Mouse (Mus musculus) heart, embryonic 15.5 days (tissue): ENCODE data around the gene Lmbr1. TPM values are rescaled to one million over a fixed set of nuclear protein-coding genes. Genes with fewer than 3 reads are reported as not detected.
"Not testable (repeated sequence)": the region's sequence is repeated elsewhere in the genome, so short reads cannot be mapped to it uniquely, and the experiment has no call there.

ENCODE experiments used
- ATAC-seq: fragments of 200-750 bp; cut with Nextera tagmentation; replicated peaks from 2 replicates; pipeline ENCODE4 v1.8.0; 2017; ENCODE audit warnings: low read depth, moderate TSS enrichment; ENCODE audit not compliant: insufficient number of reproducible peaks, insufficient read depth, low FRiP score
- H3K27ac ChIP-seq: fragments of 300-500 bp; sonication (generic); 2 replicates; pipeline ENCODE4 v1.5.1; 2015; ENCODE audit warnings: mild to moderate bottlenecking, inconsistent platforms
- H3K27me3 ChIP-seq: fragments of 300-500 bp; sonication (generic); 2 replicates; pipeline ENCODE4 v1.6.1; 2015; ENCODE audit warnings: inconsistent platforms
- H3K36me3 ChIP-seq: fragments of 300-500 bp; sonication (generic); 2 replicates; pipeline ENCODE4 v1.6.1; 2015; ENCODE audit warnings: mild to moderate bottlenecking, inconsistent platforms
- H3K4me1 ChIP-seq: fragments of 300-500 bp; sonication (generic); replicated peaks from 2 replicates; pipeline ENCODE4 v1.6.1; 2015; ENCODE audit warnings: inconsistent platforms
- H3K4me2 ChIP-seq: fragments of 300-500 bp; sonication (generic); 2 replicates; pipeline ENCODE4 v1.6.1; 2015; ENCODE audit warnings: inconsistent platforms, mild to moderate bottlenecking, moderate library complexity
- H3K4me3 ChIP-seq: fragments of 300-500 bp; sonication (generic); 2 replicates; pipeline ENCODE4 v1.5.1; 2015; ENCODE audit warnings: mild to moderate bottlenecking, inconsistent platforms
- H3K9ac ChIP-seq: fragments of 300-500 bp; sonication (generic); 2 replicates; pipeline ENCODE4 v1.6.1; 2015; ENCODE audit warnings: mild to moderate bottlenecking, inconsistent platforms
- H3K9me3 ChIP-seq: fragments of 300-500 bp; sonication (generic); replicated peaks from 2 replicates; pipeline ENCODE4 v1.6.1; 2016; ENCODE audit warnings: inconsistent platforms
- WGBS: fragments of 180-500 bp; shearing (Covaris S2); methylation state at CpG from one replicate; pipeline ENCODE4 v1.1.7; 2015; ENCODE audit warnings: mixed read lengths; 5-methylcytosine and 5-hydroxymethylcytosine counted together
- polyA plus RNA-seq: library from polyadenylated mRNA; unstranded; fragments of >200 nt; fragmentation: Nextera tagmentation; extraction: Ambion mirVana; gene quantifications from 2 replicates; pipeline ENCODE4 v1.2.1, GENCODE M21; 2015

Lmbr1 gene
- 14.5 and 18.0 TPM in 2 replicates for polyA plus RNA-seq

GRCm38 (mm10) chr5:29378298-29379036 is at the start of gene Lmbr1:
TSS of gene Lmbr1 (minus strand) at chr5:29378390.
- Histone ChIP-seq H3K27me3 (no peaks in the 10 kb centered on the region), H3K36me3 (no peaks in the 10 kb centered on the region), H3K4me1 (peaks cover 18% of the 10 kb centered on the region), H3K27ac (peak within 1 kb of the TSS; percentile 81), H3K9ac (peak within 1 kb of the TSS; percentile 64), H3K4me3 (peak within 1 kb of the TSS; percentile 80), H3K4me2 (peak within 1 kb of the TSS; percentile 96), H3K9me3 (no peaks in the 10 kb centered on the region)
- peak; percentile 95 for ATAC-seq
- WGBS: under 1% methylated on average over 40 of the region's 40 CpGs

GRCm38 (mm10) chr5:29423330-29423729 is 45.1 kb upstream of the Lmbr1 start:
- not testable (repeated sequence) for H3K4me3 ChIP-seq, H3K4me1 ChIP-seq, H3K36me3 ChIP-seq, ATAC-seq, H3K27me3 ChIP-seq, H3K9ac ChIP-seq, H3K4me2 ChIP-seq, H3K27ac ChIP-seq, H3K9me3 ChIP-seq
- 54% methylated on average over 3 of the region's 3 CpGs for WGBS

- no peaks in the 10 kb centered on the region for H3K36me3 ChIP-seq
- no peak overlapping the region for H3K4me3 ChIP-seq
- WGBS: 82% methylated on average over 3 of the region's 3 CpGs
- no peaks in the 10 kb centered on the region for H3K4me1 ChIP-seq
- no peak overlapping the region for H3K4me2 ChIP-seq
- ATAC-seq: no peak
- no peaks in the 10 kb centered on the region for H3K9me3 ChIP-seq
- 0 out of 2 replicates have a peak, but pooled peaks cover 3% of the 10 kb centered on the region for H3K27me3 ChIP-seq
- H3K9ac ChIP-seq: no peak overlapping the region
- no peak overlapping the region for H3K27ac ChIP-seq
Measured at GRCm38 (mm10) chr5:29413041-29413440, 34.9 kb upstream of the Lmbr1 start.

GRCm38 (mm10) chr5:29410854-29411253 is 32.7 kb upstream of the Lmbr1 start:
- no peak overlapping the region for H3K4me2 ChIP-seq
- no peaks in the 10 kb centered on the region for H3K27me3 ChIP-seq
- H3K36me3 ChIP-seq: no peaks in the 10 kb centered on the region
- H3K9ac ChIP-seq: no peak overlapping the region
- no peak overlapping the region for H3K27ac ChIP-seq
- no peak for ATAC-seq
- no peak overlapping the region for H3K4me3 ChIP-seq
- H3K9me3 ChIP-seq: no peaks in the 10 kb centered on the region
- no peaks in the 10 kb centered on the region for H3K4me1 ChIP-seq

GRCm38 (mm10) chr5:29398427-29398826 is 20.2 kb upstream of the Lmbr1 start:
- H3K4me1 ChIP-seq: no peaks in the 10 kb centered on the region
- no peaks in the 10 kb centered on the region for H3K9me3 ChIP-seq
- H3K27ac ChIP-seq: no peak overlapping the region
- H3K36me3 ChIP-seq: no peaks in the 10 kb centered on the region
- no peak overlapping the region for H3K4me2 ChIP-seq
- no peak for ATAC-seq
- no peak overlapping the region for H3K9ac ChIP-seq
- 44% methylated on average over 4 of the region's 4 CpGs for WGBS
- no peak overlapping the region for H3K4me3 ChIP-seq
- H3K27me3 ChIP-seq: no peaks in the 10 kb centered on the region

GRCm38 (mm10) chr5:29388944-29389765 is 11.0 kb upstream of the Lmbr1 start:
- Histone ChIP-seq H3K4me1 (peaks cover 8% of the 10 kb centered on the region; the same call in 1 of the 2 replicates), H3K27ac (0 out of 2 replicates have a peak overlapping the region, but pooled peaks have one; percentile 70), H3K4me2 (no peak overlapping the region), H3K9me3 (no peaks in the 10 kb centered on the region), H3K4me3 (no peak overlapping the region), H3K27me3 (no peaks in the 10 kb centered on the region), H3K9ac (no peak overlapping the region), H3K36me3 (no peaks in the 10 kb centered on the region)
- no peak for ATAC-seq
- WGBS: 17% methylated on average over 15 of the region's 15 CpGs

- WGBS: 33% methylated on average over 7 of the region's 7 CpGs
- peak; percentile 81 for ATAC-seq
- no peak overlapping the region for H3K4me2 ChIP-seq
Measured at GRCm38 (mm10) chr5:29388181-29388943, 10.2 kb upstream of the Lmbr1 start.

GRCm38 (mm10) chr5:29387591-29387990 is 9.4 kb upstream of the Lmbr1 start:
- WGBS: 23% methylated on average over 1 of the region's 1 CpGs
- H3K4me2 ChIP-seq: no peak overlapping the region

More at GRCm38 (mm10) chr5:29388181-29388943, 10.2 kb upstream of the Lmbr1 start:
- Histone ChIP-seq H3K9ac (no peak overlapping the region), H3K27ac (peak overlapping the region; percentile 70), H3K4me3 (no peak overlapping the region), H3K27me3 (no peaks in the 10 kb centered on the region), H3K4me1 (peaks cover 8% of the 10 kb centered on the region; the same call in 1 of the 2 replicates), H3K9me3 (no peaks in the 10 kb centered on the region), H3K36me3 (no peaks in the 10 kb centered on the region)

GRCm38 (mm10) chr5:29382776-29383175 is 4.6 kb upstream of the Lmbr1 start:
- H3K27me3 ChIP-seq: no peaks in the 10 kb centered on the region
- peaks cover 16% of the 10 kb centered on the region for H3K4me1 ChIP-seq
- ATAC-seq: no peak
- 58% methylated on average over 1 of the region's 1 CpGs for WGBS
- no peaks in the 10 kb centered on the region for H3K9me3 ChIP-seq
- H3K4me3 ChIP-seq: no peak overlapping the region
- H3K36me3 ChIP-seq: no peaks in the 10 kb centered on the region
- no peak overlapping the region for H3K4me2 ChIP-seq
- no peak overlapping the region for H3K27ac ChIP-seq
- no peak overlapping the region for H3K9ac ChIP-seq

More at GRCm38 (mm10) chr5:29387591-29387990, 9.4 kb upstream of the Lmbr1 start:
- no peak for ATAC-seq
- Histone ChIP-seq H3K27me3 (no peaks in the 10 kb centered on the region), H3K27ac (peak overlapping the region; percentile 70), H3K9me3 (no peaks in the 10 kb centered on the region), H3K9ac (no peak overlapping the region), H3K36me3 (no peaks in the 10 kb centered on the region), H3K4me3 (no peak overlapping the region), H3K4me1 (peaks cover 8% of the 10 kb centered on the region; the same call in 1 of the 2 replicates)

GRCm38 (mm10) chr5:29380091-29380490 is 1.9 kb upstream of the Lmbr1 start:
- Histone ChIP-seq H3K9me3 (no peaks in the 10 kb centered on the region), H3K36me3 (no peaks in the 10 kb centered on the region), H3K27me3 (no peaks in the 10 kb centered on the region), H3K4me2 (no peak overlapping the region), H3K4me1 (peaks cover 18% of the 10 kb centered on the region), H3K9ac (no peak overlapping the region), H3K27ac (no peak overlapping the region), H3K4me3 (no peak overlapping the region)
- no peak for ATAC-seq
- 64% methylated on average over 2 of the region's 2 CpGs for WGBS
